Mouse (Mus musculus): ENCODE measurements around the gene Serpini1.
A peak's percentile ranks its signal among the peaks of the same experiment; 100 is the strongest.

Serpini1 gene

GRCm38 (mm10) chr3:75557292-75557691, at the start of gene Serpini1:
TSS of gene Serpini1 (plus strand) at chr3:75557547.
- peak; percentile 97 for DNase-seq (ENCODE audit: low read depth)

- DNase-seq (ENCODE audit: low read depth) = peak; percentile 71
These were observed 39.6 kb upstream of the Serpini1 start for GRCm38 (mm10) chr3:75517631-75518250.

GRCm38 (mm10) chr3:75521314-75521713, 36.0 kb upstream of the Serpini1 start:
- no peak for DNase-seq (ENCODE audit: low read depth)

GRCm38 (mm10) chr3:75522527-75522926, 34.8 kb upstream of the Serpini1 start:
- DNase-seq (ENCODE audit: low read depth) = no peak

GRCm38 (mm10) chr3:75531074-75531473, 26.3 kb upstream of the Serpini1 start:
- no peak for DNase-seq (ENCODE audit: low read depth)

GRCm38 (mm10) chr3:75534045-75534834, 23.1 kb upstream of the Serpini1 start:
- no peak for DNase-seq (ENCODE audit: low read depth)

- no peak for DNase-seq (ENCODE audit: low read depth)
These were observed 16.1 kb upstream of the Serpini1 start for GRCm38 (mm10) chr3:75541259-75541658.

- DNase-seq (ENCODE audit: low read depth) = no peak
These were observed 14.5 kb upstream of the Serpini1 start for GRCm38 (mm10) chr3:75542852-75543251.

GRCm38 (mm10) chr3:75544287-75544686, 13.1 kb upstream of the Serpini1 start:
- DNase-seq (ENCODE audit: low read depth) = no peak

GRCm38 (mm10) chr3:75551248-75551647, 6.1 kb upstream of the Serpini1 start:
- DNase-seq (ENCODE audit: low read depth) = no peak

- peak; percentile 84 for DNase-seq (ENCODE audit: low read depth)
These were observed 1.1 kb upstream of the Serpini1 start for GRCm38 (mm10) chr3:75556121-75556694.

GRCm38 (mm10) chr3:75556695-75557291, 554 bp upstream of the Serpini1 start, which contains the start of gene Pdcd10:
TSS of gene Pdcd10 (minus strand) at chr3:75556856.
- peak; percentile 100 for DNase-seq (ENCODE audit: low read depth)

GRCm38 (mm10) chr3:75574074-75574473, 16.7 kb downstream of the Serpini1 start:
- peak; percentile 21 for DNase-seq (ENCODE audit: low read depth)

GRCm38 (mm10) chr3:75575582-75575981, 18.2 kb downstream of the Serpini1 start:
- DNase-seq (ENCODE audit: low read depth) = no peak

GRCm38 (mm10) chr3:75579352-75579751, 22.0 kb downstream of the Serpini1 start:
- peak; percentile 77 for DNase-seq (ENCODE audit: low read depth)

- no peak for DNase-seq (ENCODE audit: low read depth)
These were observed 25.9 kb downstream of the Serpini1 start for GRCm38 (mm10) chr3:75583293-75583692.

- no peak for DNase-seq (ENCODE audit: low read depth)
These were observed 27.6 kb downstream of the Serpini1 start for GRCm38 (mm10) chr3:75584898-75585297.

- DNase-seq (ENCODE audit: low read depth) = no peak
These were observed 53.7 kb downstream of the Serpini1 start for GRCm38 (mm10) chr3:75611019-75611418.

GRCm38 (mm10) chr3:75624627-75625026, 67.3 kb downstream of the Serpini1 start:
- no peak for DNase-seq (ENCODE audit: low read depth)

- DNase-seq (ENCODE audit: low read depth) = no peak
These were observed 73.8 kb downstream of the Serpini1 start for GRCm38 (mm10) chr3:75630988-75631615.

GRCm38 (mm10) chr3:75633221-75633620, 75.9 kb downstream of the Serpini1 start:
- no peak for DNase-seq (ENCODE audit: low read depth)

GRCm38 (mm10) chr3:75633635-75634034, 76.3 kb downstream of the Serpini1 start:
- no peak for DNase-seq (ENCODE audit: low read depth)

All from naive thymus-derived CD4-positive, alpha-beta T cell, adult 2 months (primary cell).